Mouse (Mus musculus): ENCODE data around the gene Ccdc141.

DNA sequence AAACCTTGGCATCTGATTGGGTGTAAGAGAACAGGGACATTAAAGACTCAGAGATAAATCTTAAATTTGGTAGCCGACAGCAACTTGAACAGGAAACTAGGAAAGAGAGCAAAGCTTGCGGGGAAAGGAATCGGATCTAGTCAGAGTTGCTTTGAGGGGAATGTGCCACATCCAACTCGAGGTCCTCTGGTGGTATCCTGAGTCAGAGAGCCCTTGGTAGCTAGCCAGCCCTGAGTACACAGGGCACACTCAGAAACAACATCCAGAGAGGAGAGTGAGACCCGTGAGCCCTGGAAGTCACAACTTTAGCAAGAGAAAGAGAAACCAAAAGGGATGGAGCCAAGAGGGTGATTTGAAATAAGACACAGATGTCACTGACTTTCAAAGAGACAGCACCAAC lies 24.6 kb upstream of the Ccdc141 start:
- TF ChIP-seq CTCF (IDR thresholded peaks at IDR 0.05; ENCODE audit: borderline replicate concordance, control insufficient read depth, extremely low read depth, insufficient read depth, low read length, poor library complexity) (no peak), POLR2A (IDR thresholded peaks at IDR 0.05; ENCODE audit: control insufficient read depth, extremely low read depth, insufficient read depth, low read length, poor library complexity) (no peak)
